17 mouse cellular contexts compared by ENCODE assay signal in the genomic region with DNA sequence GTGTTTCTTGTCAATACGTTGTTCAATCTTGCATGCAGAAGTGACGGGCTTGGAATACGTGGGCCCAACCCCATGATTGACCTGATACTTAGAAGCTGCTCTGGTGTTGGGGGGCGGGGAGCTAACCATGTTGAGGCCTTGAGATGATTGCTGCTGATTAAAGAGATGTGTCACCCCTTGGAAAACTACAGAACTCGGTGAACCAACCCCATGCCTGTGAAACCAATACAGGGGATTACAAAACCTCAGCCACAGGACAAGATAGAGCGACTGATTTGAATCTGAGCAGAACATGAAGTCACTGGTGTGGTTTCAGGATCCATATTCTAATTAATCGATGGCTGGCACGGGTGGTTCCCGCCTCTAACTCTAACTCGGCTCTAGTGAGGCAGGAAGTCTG.
DNase-seq lines count a peak whose midpoint lies in the region; ATAC-seq and TF ChIP-seq lines count a peak whose summit lies in the region.
"Had no signal": no experiment of that assay in that cellular context is flagged by ENCODE, and none has a peak within 500 bp of the region (broad histone marks: within the 10 kb centered on the region; RNA-seq: fewer than 3 reads in every experiment).

No protein-coding gene starts in this region.

- H3K4me1 ChIP-seq in liver, embryonic 16.5 days (ENCODE audit: control insufficient read depth, low read depth, low read length): no peaks in the 10 kb centered on the region; the same call in none of the 2 replicates
- H3K4me1 ChIP-seq in liver, embryonic 12.5 days: 0 out of 2 replicates have a peak, but pooled peaks cover 10% of the 10 kb centered on the region
- H3K4me1 ChIP-seq in CH12.LX (ENCODE audit: control insufficient read depth in 1 of 2, insufficient read depth in 2 of 2): peaks cover 3 to 46% of the 10 kb centered on the region in 2 experiments; a peak in 3 of 4 replicates

- no peak for TF ChIP-seq POLR2A in CH12.LX (IDR thresholded peaks at IDR 0.05; ENCODE audit: low read depth, low read length)

- no peak for TF ChIP-seq CTCF in CH12.LX (conservative IDR thresholded peaks at IDR 0.05 in 1 of 2, IDR thresholded peaks at IDR 0.05 in 1 of 2; ENCODE audit: low read depth in 2 of 2, low read length in 2 of 2)

- H3K9me3 ChIP-seq in liver, embryonic 16.5 days (replicated peaks; ENCODE audit: control insufficient read depth, low read length): no peaks in the 10 kb centered on the region
- no peaks in the 10 kb centered on the region for H3K9me3 ChIP-seq in liver, embryonic 12.5 days (replicated peaks)
- H3K9me3 ChIP-seq in CH12.LX (replicated peaks; ENCODE audit: low read length): no peaks in the 10 kb centered on the region
- H3K9me3 ChIP-seq: forebrain, embryonic 13.5 days; heart, embryonic 15.5 days; hindbrain, embryonic 10.5 days; neural tube, embryonic 13.5 days had no signal

- no peak for TF ChIP-seq RAD21 in CH12.LX (IDR thresholded peaks at IDR 0.05; ENCODE audit: low read depth, low read length)

- H3K36me3 ChIP-seq in liver, embryonic 16.5 days (ENCODE audit: control insufficient read depth, insufficient read depth): no peaks in the 10 kb centered on the region
- no peaks in the 10 kb centered on the region for H3K36me3 ChIP-seq in liver, embryonic 12.5 days
- no peaks in the 10 kb centered on the region for H3K36me3 ChIP-seq in CH12.LX (replicated peaks in 1 of 2; ENCODE audit: control insufficient read depth in 1 of 2, insufficient read depth in 1 of 2, low read length in 1 of 2)
- H3K36me3 ChIP-seq: heart, embryonic 15.5 days; hindbrain, embryonic 10.5 days; neural tube, embryonic 13.5 days had no signal

- no peak overlapping the region for H3K9ac ChIP-seq in liver, embryonic 16.5 days (ENCODE audit: low read depth, low read length)
- H3K9ac ChIP-seq in liver, embryonic 12.5 days: no peak overlapping the region
- H3K9ac ChIP-seq in CH12.LX (ENCODE audit: insufficient read depth, low read depth): no peak overlapping the region
- H3K9ac ChIP-seq: forebrain, embryonic 13.5 days; heart, embryonic 15.5 days; liver, embryonic 14.5 days; neural tube, embryonic 13.5 days had no signal

- ATAC-seq in liver, embryonic 16.5 days (ENCODE audit: low read depth): no peak
- ATAC-seq in liver, embryonic 12.5 days: no peak
- 0 out of 2 replicates have a peak, but pooled peaks have one; percentile 22 for ATAC-seq in megakaryocyte progenitor cell, adult 5-6 weeks (replicated peaks; ENCODE audit: poor library complexity)
- ATAC-seq: forebrain, embryonic 13.5 days had no signal

- H3K79me2 ChIP-seq in CH12.LX (replicated peaks; ENCODE audit: control insufficient read depth, extremely low read depth, insufficient read depth, poor library complexity, severe bottlenecking): no peaks in the 10 kb centered on the region

- 37% methylated on average over 10 of the region's 10 CpGs for WGBS in liver, embryonic 16.5 days (ENCODE audit: insufficient replicate concordance)
- 45% methylated on average over 10 of the region's 10 CpGs for WGBS in liver, embryonic 12.5 days (ENCODE audit: insufficient replicate concordance)

- H3K27ac ChIP-seq in liver, embryonic 16.5 days (ENCODE audit: low read length): peak overlapping the region; percentile 37; the same call in 1 of the 2 replicates
- H3K27ac ChIP-seq in liver, embryonic 12.5 days: no peak overlapping the region
- no peak overlapping the region for H3K27ac ChIP-seq in CH12.LX (ENCODE audit: insufficient read depth, low read depth)
- H3K27ac ChIP-seq: forebrain, embryonic 13.5 days; heart, embryonic 15.5 days; hindbrain, embryonic 10.5 days; liver, embryonic 14.5 days; neural tube, embryonic 13.5 days had no signal

- no peaks in the 10 kb centered on the region for H3K27me3 ChIP-seq in liver, embryonic 16.5 days (ENCODE audit: control insufficient read depth, insufficient read depth, low read depth, low read length)
- peaks cover 5% of the 10 kb centered on the region; the same call in 1 of the 2 replicates for H3K27me3 ChIP-seq in liver, embryonic 12.5 days (replicated peaks)
- H3K27me3 ChIP-seq in CH12.LX (replicated peaks): no peaks in the 10 kb centered on the region
- H3K27me3 ChIP-seq: heart, embryonic 15.5 days had no signal

- in situ Hi-C loops in CH12.LX (cut with MboI; ENCODE audit: low pct_ligation_motif_present, low pct_unique_long_range_greater_than_20kb, low sequenced_read_pairs): no loop called here

- H3K4me2 ChIP-seq in liver, embryonic 16.5 days (ENCODE audit: low read depth, low read length): no peak overlapping the region
- H3K4me2 ChIP-seq in liver, embryonic 12.5 days: no peak overlapping the region
- no peak overlapping the region for H3K4me2 ChIP-seq in CH12.LX (ENCODE audit: insufficient read depth, low read depth, poor library complexity, severe bottlenecking)
- H3K4me2 ChIP-seq: forebrain, embryonic 13.5 days; heart, embryonic 15.5 days; neural tube, embryonic 13.5 days had no signal

- dilution Hi-C loops in CH12.LX (cut with MboI; ENCODE audit: extremely low pct_ligation_motif_present, extremely low pct_unique_long_range_greater_than_20kb, low sequenced_read_pairs): no loop called here

- H3K4me3 ChIP-seq in liver, embryonic 16.5 days (ENCODE audit: low read depth, low read length): no peak overlapping the region
- H3K4me3 ChIP-seq in liver, embryonic 12.5 days: no peak overlapping the region
- H3K4me3 ChIP-seq in CH12.LX (replicated peaks in 1 of 3; ENCODE audit: low read depth in 2 of 3, low read length in 2 of 3, poor library complexity in 1 of 3): no peak overlapping the region
- H3K4me3 ChIP-seq: forebrain, embryonic 13.5 days; heart, embryonic 15.5 days; hindbrain, embryonic 10.5 days; neural tube, embryonic 13.5 days had no signal

- DNase-seq in CH12.LX (ENCODE audit: extremely low read depth): peak; percentile 35
- peak; percentile 81 for DNase-seq in adrenal gland, postnatal 14 days
- no peak for DNase-seq in cerebellum, postnatal 14 days
- DNase-seq in right cerebral cortex, postnatal 14 days: no peak
- DNase-seq: cerebellum, postnatal 25 days; heart, adult 18-20 months; layer of hippocampus, postnatal 36 days; lung, postnatal 14 days; thymus, postnatal 4 days had no signal

- TF ChIP-seq EP300 in CH12.LX (IDR thresholded peaks at IDR 0.05; ENCODE audit: low read length): no peak

TF ChIP-seq in CH12.LX, 34 proteins besides CTCF, POLR2A, EP300 and RAD21:
- TF ChIP-seq BHLHE40 (IDR thresholded peaks at IDR 0.05; ENCODE audit: low read depth, low read length): peak; percentile 71
- no peak for TF ChIP-seq ZC3H11A (IDR thresholded peaks at IDR 0.05; ENCODE audit: low read depth, low read length)

Comparison
In these comparisons a context has a peak if more than half of its experiments do, and no peak if none do; other contexts are left out.
1. DNase-seq: peak in CH12.LX (single experiment) and adrenal gland, postnatal 14 days (single experiment); none in cerebellum, postnatal 14 days (0 of 2) and right cerebral cortex, postnatal 14 days (single experiment).